Mouse (Mus musculus): ENCODE data around the gene Gjb3. TPM values are rescaled to one million over a fixed set of nuclear protein-coding genes. Genes with fewer than 3 reads are reported as not detected.

The Gjb3 gene
- total RNA-seq, 2 experiments from 2014 or later = 0.36 to 0.41 TPM

DNA sequence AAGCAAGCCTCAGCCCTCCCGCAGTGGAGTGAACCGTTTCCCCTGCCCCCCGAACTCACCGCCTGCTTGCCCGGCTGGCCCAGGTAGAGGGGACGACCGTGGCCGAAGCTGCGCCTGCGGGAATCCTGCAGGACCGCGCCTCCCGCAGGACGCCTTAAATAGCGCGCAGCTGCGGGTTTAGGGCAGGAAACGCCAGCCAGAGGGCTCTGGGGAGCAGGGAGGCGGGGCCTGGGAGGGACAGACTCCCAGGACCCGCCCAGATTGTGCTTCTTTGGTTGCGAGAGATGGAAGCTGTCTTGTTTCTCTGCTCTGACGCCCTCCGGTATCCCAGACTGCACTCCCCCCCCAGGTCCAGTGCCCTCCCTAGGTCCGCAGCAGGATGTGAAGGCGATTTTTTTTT is 16.8 kb downstream of the Gjb3 start, which contains the start of gene Gja4:
Gene Gja4 (minus strand): TSS at position 179 of the 400 bp plus-strand sequence.
- intact Hi-C loops (cut with DNase I) = loop anchor here (2.0 to 10.0 kb wide), 2 partner anchors 61 to 159 kb away; no protein-coding TSS in a partner anchor

DNA sequence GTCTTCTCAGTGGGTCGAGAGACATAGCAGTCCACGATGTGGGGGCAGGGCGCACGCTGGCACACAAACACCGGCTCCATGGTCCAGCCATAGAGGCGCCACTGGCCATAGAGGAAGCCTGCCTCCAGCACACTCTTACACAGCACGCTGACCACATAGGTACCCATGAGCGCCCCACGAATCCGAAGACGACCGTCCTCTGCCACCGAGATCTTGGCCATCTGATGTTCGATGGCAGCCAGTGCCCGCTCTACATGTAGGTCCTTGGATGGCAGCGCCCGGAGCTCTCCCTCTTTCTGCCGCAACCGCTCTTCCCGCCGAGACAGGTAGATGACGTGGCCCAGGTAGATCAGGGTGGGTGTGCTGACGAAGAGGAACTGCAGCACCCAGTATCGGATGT is 18.3 kb downstream of the Gjb3 start:
- intact Hi-C loops (cut with DNase I) = loop anchor here (10.0 kb wide), 1 partner anchor 158 kb away; no protein-coding TSS in a partner anchor
- no peak for DNase-seq (ENCODE audit: extremely low spot score in 1 of 2, low spot score in 2 of 2)

More for the DNA sequence above, 16.8 kb downstream of the Gjb3 start, which contains the start of gene Gja4:
- DNase-seq (ENCODE audit: extremely low spot score in 1 of 2, low spot score in 2 of 2) = peak; percentile 32 to 92

DNA sequence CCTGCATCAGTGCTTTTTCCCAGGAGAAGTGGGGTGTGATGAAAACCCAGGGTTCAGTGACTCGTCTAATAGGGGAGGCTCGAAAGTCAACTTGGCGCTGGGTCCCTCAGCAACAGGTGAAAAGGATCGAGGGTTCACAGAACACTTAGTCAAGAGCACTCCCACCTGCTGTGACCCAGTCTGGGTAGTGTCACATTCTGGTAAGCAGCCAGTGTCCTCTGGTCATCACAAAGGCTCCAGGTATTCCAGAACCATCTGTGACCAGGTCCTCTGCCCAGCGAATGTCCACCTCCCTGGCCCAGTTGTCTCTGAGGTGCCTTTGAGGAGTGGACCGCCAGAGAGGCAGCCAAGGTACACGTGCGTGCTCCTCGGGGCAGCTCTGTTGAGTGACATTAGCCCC is 19.1 kb downstream of the Gjb3 start:
- DNase-seq (ENCODE audit: extremely low spot score in 1 of 2, low spot score in 2 of 2) = no peak
- intact Hi-C loops (cut with DNase I) = loop anchor here (10.0 kb wide), 1 partner anchor 157 kb away; no protein-coding TSS in a partner anchor

DNA sequence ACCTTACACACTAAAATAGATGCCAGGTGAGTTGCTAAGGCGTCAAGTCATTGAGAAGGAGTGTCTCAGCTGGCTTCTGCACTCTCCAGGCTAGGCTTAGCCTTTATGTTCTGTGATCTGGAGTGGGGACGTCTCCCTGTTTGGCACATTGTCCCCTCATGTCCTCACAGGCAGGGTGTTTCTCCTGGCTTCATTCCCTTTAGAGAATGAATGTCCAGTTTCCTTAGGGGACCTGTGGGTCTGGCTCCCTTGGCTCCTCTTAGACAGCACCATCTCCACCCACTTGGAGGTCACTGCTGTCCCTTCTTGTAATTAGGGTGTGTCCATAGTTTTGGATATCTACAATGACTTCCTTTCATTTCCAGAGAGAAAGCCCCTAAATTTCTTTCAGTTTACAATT is 23.7 kb downstream of the Gjb3 start:
- intact Hi-C loops (cut with DNase I) = no loop called here
- no peak for DNase-seq (ENCODE audit: extremely low spot score in 1 of 2, low spot score in 2 of 2)

DNA sequence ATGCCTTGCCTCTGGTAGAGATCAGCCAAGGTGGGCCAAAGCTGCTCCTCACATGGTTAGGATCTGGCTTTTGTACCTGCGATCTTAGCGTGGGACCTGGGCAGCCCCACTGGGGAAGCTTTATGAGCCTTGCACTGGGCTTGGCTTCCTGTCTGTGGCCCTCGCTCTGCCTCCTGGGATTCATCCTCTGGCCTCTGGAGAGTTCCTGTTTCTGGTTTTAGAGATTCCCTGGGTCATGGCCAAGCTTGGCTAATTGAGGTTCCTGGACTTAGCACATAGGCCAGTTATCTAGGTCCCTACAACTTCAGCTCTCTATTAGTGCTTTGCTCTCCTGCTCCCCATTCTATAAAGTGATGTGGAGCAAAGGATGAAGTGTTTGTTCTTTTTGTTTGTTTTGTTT is 26.8 kb downstream of the Gjb3 start:
- DNase-seq (ENCODE audit: extremely low spot score in 1 of 2, low spot score in 2 of 2) = peak in 1 of 2 experiments; percentile 55
- intact Hi-C loops (cut with DNase I) = no loop called here

DNA sequence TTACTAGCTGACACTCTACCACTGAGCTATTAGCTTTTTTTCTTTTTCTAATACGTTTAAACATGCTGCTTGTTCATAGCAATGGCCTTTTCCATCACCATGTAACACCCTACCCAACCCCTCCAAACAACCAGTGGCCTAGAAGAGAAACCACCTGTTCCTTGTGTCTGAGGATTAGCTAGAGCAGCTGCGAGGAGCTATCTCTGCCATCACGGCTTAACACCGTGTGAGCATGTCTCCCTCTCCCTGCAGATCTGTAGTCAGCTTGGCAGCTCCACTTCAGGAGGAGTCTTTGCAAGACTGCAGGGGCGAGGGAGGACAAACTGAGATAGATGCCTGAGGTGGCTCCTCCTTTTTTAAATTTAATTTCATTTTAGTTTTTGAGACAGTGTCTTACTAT is 30.1 kb downstream of the Gjb3 start:
- no peak for DNase-seq (ENCODE audit: extremely low spot score in 1 of 2, low spot score in 2 of 2)
- intact Hi-C loops (cut with DNase I) = no loop called here

DNA sequence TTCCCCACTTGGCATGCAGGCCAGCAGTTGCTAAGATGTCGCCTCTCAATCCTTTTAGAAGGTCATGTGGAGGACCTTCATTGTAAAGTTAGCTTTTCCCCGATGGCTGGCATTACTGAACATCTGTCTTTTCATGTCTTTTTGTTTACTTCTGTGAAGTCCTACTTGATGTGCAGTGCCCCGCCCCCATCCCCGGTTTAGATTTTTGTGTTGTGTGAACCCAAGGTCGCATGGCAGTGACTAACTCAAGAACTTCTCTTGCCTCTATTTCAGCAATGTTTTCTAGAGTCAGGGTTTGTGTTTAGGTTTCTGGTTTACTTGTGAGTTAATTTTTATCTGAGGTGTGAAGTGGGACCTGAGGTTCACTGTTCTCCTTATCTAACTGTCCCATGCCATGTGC is 38.0 kb downstream of the Gjb3 start:
- DNase-seq (ENCODE audit: extremely low spot score in 1 of 2, low spot score in 2 of 2) = no peak
- intact Hi-C loops (cut with DNase I) = no loop called here

DNA sequence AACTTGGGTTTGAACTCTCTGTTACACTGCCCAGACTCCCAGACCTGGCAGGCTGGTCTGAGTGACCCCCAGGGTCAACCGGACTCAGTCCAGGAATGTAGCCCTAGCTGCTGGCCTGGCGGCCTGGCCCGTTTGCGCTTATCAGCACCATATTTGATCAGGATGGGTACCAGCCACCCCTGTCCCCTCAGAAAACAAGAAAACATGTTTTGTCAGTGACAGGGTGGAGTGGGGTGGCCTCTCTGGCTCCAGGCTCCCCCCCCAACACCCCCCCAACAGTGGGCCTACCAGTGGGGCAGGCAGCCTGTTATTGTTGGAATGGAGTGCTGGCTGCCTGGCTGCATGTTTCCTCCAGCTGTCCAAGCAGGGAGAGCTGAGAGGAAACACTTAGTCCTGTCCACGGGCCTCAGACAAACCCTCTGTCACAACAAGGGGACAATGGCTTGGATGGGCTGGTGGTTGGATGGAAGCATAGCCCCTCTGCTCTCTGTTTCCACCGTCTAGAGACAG is 41.5 kb downstream of the Gjb3 start:
- intact Hi-C loops (cut with DNase I) = no loop called here
- DNase-seq (ENCODE audit: extremely low spot score in 1 of 2, low spot score in 2 of 2) = peak in 1 of 2 experiments; percentile 66

DNA sequence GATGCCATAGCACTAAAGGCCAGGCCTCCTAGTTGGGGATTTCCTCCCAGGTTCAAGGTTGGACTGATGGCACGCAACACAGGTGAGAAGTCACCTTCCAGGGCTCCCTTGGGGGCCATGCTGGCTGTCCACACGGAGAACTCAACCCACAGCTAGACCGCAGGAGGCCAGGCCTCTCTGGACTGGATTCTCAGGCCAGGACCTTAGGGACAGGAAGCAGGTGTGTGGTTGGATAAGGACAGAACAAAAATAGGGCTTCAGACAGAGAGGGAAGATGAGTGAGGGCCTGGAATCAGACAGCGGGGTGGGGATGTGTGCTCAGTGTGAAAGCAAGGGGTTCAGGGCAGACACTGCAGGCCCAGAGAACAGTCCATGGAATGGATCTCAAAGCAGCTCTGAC is 43.7 kb downstream of the Gjb3 start:
- no peak for DNase-seq (ENCODE audit: extremely low spot score in 1 of 2, low spot score in 2 of 2)
- intact Hi-C loops (cut with DNase I) = no loop called here

DNA sequence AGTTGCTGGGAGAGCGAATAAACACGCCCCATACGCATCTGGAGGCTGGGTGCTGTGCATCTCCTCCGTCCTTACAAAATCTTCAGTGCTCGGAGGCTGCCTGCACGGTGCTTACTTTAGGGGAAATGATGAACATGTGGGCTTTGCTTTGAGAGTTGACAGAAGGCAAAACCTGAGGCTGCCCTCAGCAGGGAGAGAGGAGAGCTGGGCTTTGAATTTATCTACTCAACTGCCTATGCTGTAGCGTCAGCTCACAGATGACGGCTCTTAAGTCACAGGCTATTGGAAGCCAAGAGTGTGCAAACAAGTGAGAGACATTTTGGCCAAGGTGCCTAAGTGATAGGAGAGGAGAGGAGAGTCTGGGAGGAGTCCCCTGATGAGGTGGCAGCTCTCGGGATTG is 51.4 kb downstream of the Gjb3 start:
- intact Hi-C loops (cut with DNase I) = no loop called here
- no peak for DNase-seq (ENCODE audit: extremely low spot score in 1 of 2, low spot score in 2 of 2)

DNA sequence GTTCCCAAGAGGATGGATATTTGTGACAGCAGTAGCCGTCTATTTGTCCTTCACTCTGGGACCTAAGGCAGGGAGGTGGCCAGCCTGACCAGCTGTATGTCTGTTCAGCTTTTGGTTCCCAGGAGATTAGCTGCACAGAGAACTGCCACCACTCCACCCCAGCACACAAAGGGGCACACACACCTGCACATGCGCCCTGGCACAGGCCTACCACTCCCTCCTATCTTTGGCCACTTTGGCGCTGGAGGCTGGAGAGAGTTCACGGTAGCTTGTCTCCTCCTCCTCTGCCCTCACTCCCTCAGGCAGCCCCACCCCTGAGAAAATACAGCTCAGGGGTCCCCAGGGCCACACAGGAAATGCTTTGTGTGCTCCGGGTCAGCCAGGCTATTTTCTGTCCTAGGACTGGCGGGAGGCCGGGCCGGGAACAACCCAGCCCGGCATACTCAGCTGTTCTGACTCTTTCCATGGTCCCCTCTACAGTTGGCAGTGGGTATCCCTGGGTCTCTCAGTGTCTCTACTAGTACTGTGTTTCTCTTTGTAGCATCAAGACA is 52.1 kb downstream of the Gjb3 start:
- DNase-seq (ENCODE audit: extremely low spot score in 1 of 2, low spot score in 2 of 2) = peak in 1 of 2 experiments; percentile 70
- intact Hi-C loops (cut with DNase I) = no loop called here

Other genes starting within 250 kb of the Gjb3 start
- gene Tmem35b, start 207.2 kb downstream of the Gjb3 start, total RNA-seq (2021) = 1 to 10 TPM; 2.2 to 2.6 TPM
- gene Dlgap3, start 161.6 kb downstream of the Gjb3 start, total RNA-seq (2021) = 100 to 1,000 TPM; 275 to 284 TPM
- gene Smim12, start 87.1 kb downstream of the Gjb3 start, total RNA-seq (2021) = 10 to 100 TPM; 40.5 to 42.9 TPM
- 10 to 100 TPM in 1 of 2 experiments, 1 to 10 TPM in 1; 9.2 to 10.8 TPM for gene Gja4, start 16.8 kb downstream of the Gjb3 start, total RNA-seq (2021)
- gene Gjb4, start 23.2 kb upstream of the Gjb3 start, total RNA-seq (2021) = not detected
- not detected for gene Gjb5, start 27.3 kb upstream of the Gjb3 start, total RNA-seq (2021)